Mouse (Mus musculus) forebrain, embryonic 11.5 days (tissue): Measurements from ENCODE around the gene Ryk. TPM values are rescaled to one million over a fixed set of nuclear protein-coding genes. Genes with fewer than 3 reads are reported as not detected.

ENCODE experiments used
- ATAC-seq: fragments of 200-750 bp; cut with Nextera tagmentation; replicated peaks from 2 replicates; pipeline ENCODE4 v1.8.0; 2017; ENCODE audit warnings: moderate TSS enrichment; ENCODE audit not compliant: low FRiP score
- DNase-seq: peaks from one replicate; pipeline ENCODE4 v3.0.0-alpha.2; 2017; ENCODE audit warnings: low spot score
- H3K27ac ChIP-seq: fragments of 300-500 bp; sonication (generic); 2 replicates; pipeline ENCODE4 v1.5.1; 2014; ENCODE audit warnings: low read depth, low read length
- H3K27me3 ChIP-seq: fragments of 300-500 bp; sonication (generic); 2 replicates; pipeline ENCODE4 v1.6.1; 2014; ENCODE audit warnings: mild to moderate bottlenecking, low read length, mixed read lengths; ENCODE audit not compliant: control insufficient read depth, insufficient read depth
- H3K36me3 ChIP-seq: fragments of 300-500 bp; sonication (generic); 2 replicates; pipeline ENCODE4 v1.6.1; 2014; ENCODE audit warnings: mild to moderate bottlenecking, low read length, moderate library complexity, mixed read lengths; ENCODE audit not compliant: control insufficient read depth, insufficient read depth
- H3K4me1 ChIP-seq: fragments of 300-500 bp; sonication (generic); replicated peaks from 2 replicates; pipeline ENCODE4 v1.6.1; 2014; ENCODE audit warnings: low read length, mixed read lengths; ENCODE audit not compliant: control insufficient read depth, insufficient read depth
- H3K4me2 ChIP-seq: fragments of 300-500 bp; sonication (generic); 2 replicates; pipeline ENCODE4 v1.6.1; 2014; ENCODE audit warnings: low read depth, mild to moderate bottlenecking, low read length, moderate library complexity, mixed read lengths; ENCODE audit not compliant: severe bottlenecking
- H3K4me3 ChIP-seq: fragments of 300-500 bp; sonication (generic); 2 replicates; pipeline ENCODE4 v1.5.1; 2014; ENCODE audit warnings: low read depth, low read length
- H3K9ac ChIP-seq: fragments of 300-500 bp; sonication (generic); 2 replicates; pipeline ENCODE4 v1.6.1; 2014; ENCODE audit warnings: low read length
- H3K9me3 ChIP-seq: fragments of 300-500 bp; sonication (generic); 2 replicates; pipeline ENCODE4 v1.6.1; 2016; ENCODE audit warnings: low read length, mixed read lengths; ENCODE audit not compliant: control insufficient read depth
- WGBS: fragments of 180-500 bp; shearing (Covaris S2); extraction: QIAGEN DNeasy Blood & Tissue Kit; methylation state at CpG from one replicate; pipeline ENCODE4 v1.1.7; 2014; 5-methylcytosine and 5-hydroxymethylcytosine counted together
- polyA plus RNA-seq: library from polyadenylated mRNA; unstranded; fragments of >200 nt; fragmentation: Nextera tagmentation; extraction: Ambion mirVana; gene quantifications from 2 replicates; pipeline ENCODE4 v1.2.1, GENCODE M21; 2014

Gene Ryk
- polyA plus RNA-seq, 1 experiment from 2014 or later: 26.3 TPM

DNA sequence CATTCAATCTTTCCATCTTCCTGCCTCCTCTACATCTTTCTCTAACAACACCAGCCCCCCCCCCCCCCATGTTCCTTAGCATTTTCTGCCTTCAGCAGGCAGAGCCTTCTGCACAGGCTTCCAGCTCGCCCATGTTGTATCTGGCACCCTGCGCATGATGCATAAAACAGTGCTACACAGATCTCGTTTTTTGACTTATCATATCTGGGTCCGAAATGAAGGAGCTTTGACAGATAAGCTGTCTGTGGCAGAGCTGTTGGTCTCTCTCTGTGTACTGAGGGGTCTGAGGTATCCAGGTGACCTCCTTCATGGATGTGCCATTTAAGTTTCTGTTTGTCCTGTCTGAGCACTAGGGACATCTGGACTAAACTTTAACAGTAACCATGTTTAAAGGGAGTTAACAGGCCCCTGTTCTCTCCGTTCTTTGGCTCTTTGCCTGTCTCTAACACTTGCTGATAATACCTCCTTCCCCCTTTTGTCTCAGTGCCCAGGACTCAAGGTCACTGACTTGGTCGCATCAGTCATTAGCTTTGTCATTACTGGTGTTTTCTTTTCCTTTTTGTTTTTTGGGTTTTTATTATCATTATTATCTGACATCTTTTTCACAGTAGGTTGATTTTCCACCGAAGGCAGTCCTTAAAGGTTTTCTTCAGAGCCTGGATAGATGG, 26.2 kb downstream of the Ryk start:
- Histone ChIP-seq H3K36me3 (peaks cover 2% of the 10 kb centered on the region; the same call in 1 of the 2 replicates), H3K4me1 (peaks cover 8% of the 10 kb centered on the region; the same call in 1 of the 2 replicates), H3K4me2 (no peak overlapping the region), H3K27ac (no peak overlapping the region), H3K27me3 (no peaks in the 10 kb centered on the region), H3K9ac (no peak overlapping the region), H3K4me3 (no peak overlapping the region), H3K9me3 (no peaks in the 10 kb centered on the region; the same call in 1 of the 2 replicates)
- ATAC-seq (no peak), DNase-seq (no peak)
- 86% methylated on average over 7 of the region's 7 CpGs for WGBS

DNA sequence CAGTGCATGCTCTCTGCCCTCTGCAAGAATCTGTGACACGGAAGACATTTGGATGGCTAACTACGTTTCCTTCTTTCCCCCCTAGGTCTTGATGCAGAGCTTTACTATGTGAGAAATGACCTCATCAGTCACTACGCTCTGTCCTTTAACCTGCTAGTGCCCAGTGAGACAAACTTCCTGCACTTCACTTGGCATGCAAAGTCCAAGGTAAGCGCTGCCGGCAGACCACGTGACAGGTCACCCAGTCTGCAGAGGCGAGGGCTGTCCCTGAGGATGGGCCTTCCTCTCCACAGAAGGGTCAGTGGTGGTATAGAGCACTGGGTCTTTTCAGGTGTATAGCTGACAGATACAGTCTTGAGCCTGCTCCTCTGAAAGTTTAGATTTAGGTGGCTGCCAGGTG, 27.1 kb downstream of the Ryk start:
- Histone ChIP-seq H3K27me3 (no peaks in the 10 kb centered on the region), H3K27ac (no peak overlapping the region), H3K4me3 (no peak overlapping the region), H3K4me1 (peaks cover 8% of the 10 kb centered on the region; the same call in 1 of the 2 replicates), H3K9me3 (no peaks in the 10 kb centered on the region), H3K4me2 (no peak overlapping the region), H3K9ac (no peak overlapping the region), H3K36me3 (peaks cover 2% of the 10 kb centered on the region; the same call in 1 of the 2 replicates)
- 91% methylated on average over 7 of the region's 7 CpGs for WGBS
- DNase-seq: no peak
- ATAC-seq: no peak

DNA sequence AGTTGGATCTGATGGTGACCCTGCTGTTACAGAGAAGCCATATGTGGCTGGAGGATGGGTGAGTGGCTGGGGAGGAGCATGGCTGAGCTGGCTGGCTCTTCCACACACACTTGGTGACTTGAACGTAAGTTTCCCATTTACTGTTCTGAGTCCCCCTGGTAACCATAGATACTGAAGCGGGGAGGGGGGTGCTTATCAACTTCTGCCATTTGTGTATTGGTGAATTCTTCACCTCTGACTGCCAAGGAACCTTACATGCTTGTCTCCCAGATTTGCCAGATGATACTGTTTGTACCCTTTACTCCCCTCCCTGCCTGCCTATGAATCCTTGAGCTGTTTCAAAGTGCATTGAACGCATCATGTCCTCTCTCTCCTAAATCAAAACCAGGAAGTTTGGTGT, 27.5 kb downstream of the Ryk start:
- no peaks in the 10 kb centered on the region for H3K27me3 ChIP-seq
- peaks cover 8% of the 10 kb centered on the region; the same call in 1 of the 2 replicates for H3K4me1 ChIP-seq
- no peak overlapping the region for H3K27ac ChIP-seq
- no peaks in the 10 kb centered on the region for H3K9me3 ChIP-seq
- no peak overlapping the region for H3K4me2 ChIP-seq
- no peaks in the 10 kb centered on the region for H3K36me3 ChIP-seq
- WGBS: 86% methylated on average over 3 of the region's 3 CpGs
- no peak overlapping the region for H3K9ac ChIP-seq
- no peak for DNase-seq
- ATAC-seq: no peak
- no peak overlapping the region for H3K4me3 ChIP-seq

DNA sequence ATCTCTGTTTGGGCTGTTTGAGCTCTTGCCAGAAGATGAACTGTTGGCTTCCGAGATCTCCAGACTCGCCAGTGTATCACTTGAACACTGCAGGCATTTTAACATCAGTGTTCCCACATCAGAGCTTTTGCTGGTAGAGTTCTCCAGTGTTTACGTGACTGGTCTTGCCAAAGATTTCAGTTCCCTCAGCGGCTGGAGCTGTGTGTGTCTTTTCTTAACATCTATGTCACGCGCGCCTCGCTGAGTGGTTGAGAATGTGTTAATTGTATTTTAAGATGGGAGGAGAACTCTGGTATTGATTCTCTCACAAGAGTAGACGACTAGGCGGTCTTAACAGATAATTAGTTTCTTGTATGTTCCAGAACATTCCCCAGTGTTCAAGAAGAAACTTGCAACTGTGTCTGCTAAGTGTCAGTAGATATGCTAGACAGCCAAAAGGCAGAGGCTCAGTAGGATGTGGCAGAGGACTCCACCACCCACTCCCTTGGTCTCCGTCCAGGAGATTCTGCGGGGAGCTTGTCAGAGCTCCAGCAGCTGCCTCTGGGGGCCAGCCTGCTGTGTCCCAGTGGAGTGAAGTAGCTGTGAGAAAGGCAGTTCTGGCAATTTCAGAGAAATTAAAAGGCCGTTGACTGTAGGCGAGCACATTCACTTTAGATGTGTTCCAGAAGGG, 29.3 kb downstream of the Ryk start:
- H3K4me3 ChIP-seq: no peak overlapping the region
- WGBS: 58% methylated on average over 14 of the region's 14 CpGs
- no peaks in the 10 kb centered on the region for H3K36me3 ChIP-seq
- DNase-seq: no peak
- H3K9me3 ChIP-seq: no peaks in the 10 kb centered on the region
- no peak overlapping the region; the same call in 1 of the 2 replicates for H3K9ac ChIP-seq
- no peaks in the 10 kb centered on the region for H3K27me3 ChIP-seq
- H3K4me2 ChIP-seq: no peak overlapping the region
- peaks cover 8% of the 10 kb centered on the region; the same call in 1 of the 2 replicates for H3K4me1 ChIP-seq
- ATAC-seq: no peak
- H3K27ac ChIP-seq: 0 out of 2 replicates have a peak overlapping the region, but pooled peaks have one; percentile 2

DNA sequence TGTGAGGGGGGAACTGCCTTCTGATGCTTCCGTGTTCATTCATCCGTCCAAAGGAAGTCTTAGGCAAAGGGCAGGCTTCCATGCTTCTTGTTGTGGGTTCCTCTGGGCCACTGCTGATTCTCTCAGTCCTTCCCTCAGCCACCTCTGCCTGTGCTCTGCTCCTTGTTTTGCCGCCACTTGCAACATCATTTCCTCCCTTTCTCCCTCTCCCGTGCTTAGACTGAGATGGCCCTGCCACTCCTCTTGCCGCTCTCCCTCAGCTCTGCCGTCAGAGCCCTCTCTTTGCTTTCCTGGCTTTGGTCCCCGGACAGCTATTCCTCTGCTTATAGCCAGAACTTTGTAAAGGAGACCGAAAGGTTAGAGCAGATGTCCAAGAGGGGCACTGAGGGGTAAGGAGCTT, 30.2 kb downstream of the Ryk start:
- Histone ChIP-seq H3K36me3 (no peaks in the 10 kb centered on the region), H3K4me1 (peaks cover 8% of the 10 kb centered on the region; the same call in 1 of the 2 replicates), H3K9ac (no peak overlapping the region), H3K9me3 (no peaks in the 10 kb centered on the region), H3K4me3 (no peak overlapping the region), H3K4me2 (no peak overlapping the region), H3K27me3 (no peaks in the 10 kb centered on the region), H3K27ac (no peak overlapping the region)
- ATAC-seq (no peak), DNase-seq (no peak)
- WGBS: 54% methylated on average over 8 of the region's 8 CpGs

DNA sequence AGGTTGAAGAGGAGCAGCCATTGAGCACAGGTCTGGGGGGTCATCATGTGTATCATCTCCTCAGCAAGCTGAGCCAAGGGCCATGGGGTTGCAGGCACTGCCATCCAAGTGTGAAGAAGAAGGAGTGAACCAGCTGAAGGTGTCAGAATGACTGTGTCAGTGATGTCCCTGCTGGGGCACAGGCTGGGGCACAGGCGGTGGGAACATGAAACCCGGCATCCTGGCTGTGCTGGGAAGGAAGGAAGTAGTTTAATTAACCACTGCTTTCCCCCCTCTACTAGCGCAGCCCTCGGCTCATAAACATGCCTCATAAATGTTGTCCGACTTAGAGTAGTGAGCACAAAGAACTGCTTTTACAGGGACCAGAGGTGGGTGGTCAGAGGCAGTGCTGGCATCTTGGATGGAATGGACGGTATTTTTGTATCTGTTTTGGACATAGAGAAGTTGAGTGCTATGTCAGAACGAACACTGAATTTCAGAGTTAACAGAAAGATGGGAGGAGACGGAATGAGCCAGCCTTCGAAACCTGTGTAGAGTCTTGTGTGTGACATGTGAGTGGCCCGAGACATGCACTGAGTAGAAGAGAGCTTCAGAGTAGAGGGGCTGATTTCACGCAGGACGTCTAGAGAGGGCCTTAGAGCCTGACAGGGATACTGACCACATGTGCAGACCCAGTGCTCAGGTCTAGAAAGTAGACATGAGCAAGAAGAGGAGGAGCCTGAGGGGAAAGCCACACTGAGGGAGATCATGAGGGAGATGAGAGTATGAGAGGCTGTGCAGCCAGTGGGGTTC, 31.4 kb downstream of the Ryk start:
- no peaks in the 10 kb centered on the region for H3K27me3 ChIP-seq
- H3K9ac ChIP-seq: no peak overlapping the region
- 77% methylated on average over 12 of the region's 12 CpGs for WGBS
- peaks cover 8% of the 10 kb centered on the region; the same call in 1 of the 2 replicates for H3K4me1 ChIP-seq
- H3K4me3 ChIP-seq: no peak overlapping the region
- DNase-seq (no peak), ATAC-seq (0 out of 2 replicates have a peak, but pooled peaks have one; percentile 21)
- no peaks in the 10 kb centered on the region for H3K9me3 ChIP-seq
- H3K4me2 ChIP-seq: no peak overlapping the region
- H3K36me3 ChIP-seq: no peaks in the 10 kb centered on the region
- H3K27ac ChIP-seq: no peak overlapping the region

DNA sequence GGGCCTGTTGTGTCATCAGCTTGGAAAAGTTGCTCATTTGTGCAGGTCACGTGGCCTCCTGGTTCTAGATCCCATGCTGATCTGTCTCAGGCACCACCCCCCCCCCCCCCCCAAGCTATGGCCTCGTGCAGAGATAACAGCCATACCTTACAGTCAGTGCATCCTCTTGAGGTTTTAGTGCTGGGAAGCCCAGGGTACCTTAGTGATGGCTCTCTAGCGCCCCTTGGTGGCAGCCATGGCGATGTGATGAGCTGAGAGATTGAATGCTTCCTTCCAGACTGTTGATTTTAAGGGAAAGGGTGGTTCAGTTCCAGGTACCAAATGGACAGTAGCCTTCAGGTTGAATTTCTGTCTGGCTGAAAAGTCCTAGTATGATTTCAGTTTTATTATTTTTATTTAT, 32.2 kb downstream of the Ryk start:
- Histone ChIP-seq H3K4me2 (no peak overlapping the region), H3K36me3 (no peaks in the 10 kb centered on the region)
- ATAC-seq: 0 out of 2 replicates have a peak, but pooled peaks have one; percentile 46

DNA sequence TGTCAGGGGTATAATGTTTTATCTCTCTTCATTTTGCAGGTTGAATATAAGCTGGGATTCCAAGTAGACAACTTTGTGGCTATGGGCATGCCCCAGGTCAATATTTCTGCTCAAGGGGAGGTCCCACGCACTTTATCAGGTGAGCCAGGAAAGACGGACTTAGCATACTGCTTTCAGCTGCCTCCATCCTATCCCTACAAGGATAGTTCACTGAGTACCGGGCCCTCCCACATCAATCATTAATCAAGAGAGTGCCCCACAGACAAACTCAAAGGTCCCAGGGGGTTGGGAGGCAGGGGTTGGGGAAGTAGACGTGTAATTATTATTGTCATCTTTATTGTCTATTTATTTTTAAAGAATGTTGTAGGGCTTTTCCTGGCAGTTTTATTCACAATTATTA, 32.8 kb downstream of the Ryk start:
- Histone ChIP-seq H3K4me3 (no peak overlapping the region), H3K4me1 (peaks cover 8% of the 10 kb centered on the region; the same call in 1 of the 2 replicates), H3K27ac (no peak overlapping the region), H3K27me3 (no peaks in the 10 kb centered on the region), H3K36me3 (no peaks in the 10 kb centered on the region), H3K4me2 (no peak overlapping the region), H3K9me3 (no peaks in the 10 kb centered on the region), H3K9ac (no peak overlapping the region)
- 92% methylated on average over 4 of the region's 4 CpGs for WGBS
- DNase-seq: no peak
- ATAC-seq: no peak

More for the DNA sequence above, 32.2 kb downstream of the Ryk start:
- H3K27me3 ChIP-seq: no peaks in the 10 kb centered on the region
- WGBS: 7% methylated on average over 4 of the region's 4 CpGs
- H3K9me3 ChIP-seq: no peaks in the 10 kb centered on the region
- no peak overlapping the region for H3K27ac ChIP-seq
- peaks cover 8% of the 10 kb centered on the region; the same call in 1 of the 2 replicates for H3K4me1 ChIP-seq
- H3K4me3 ChIP-seq: no peak overlapping the region
- peak; percentile 86 for DNase-seq
- H3K9ac ChIP-seq: no peak overlapping the region
